Mouse (Mus musculus) liver, embryonic 15.5 days (tissue): ENCODE results near the gene Mri1. TPM values are rescaled to one million over a fixed set of nuclear protein-coding genes. Genes with fewer than 3 reads are reported as not detected.

ENCODE experiments used
- ATAC-seq: fragments of 200-750 bp; cut with Nextera tagmentation; 2 replicates; pipeline ENCODE4 v1.8.0; 2017; ENCODE audit warnings: moderate number of reproducible peaks, mild to moderate bottlenecking, moderate library complexity; ENCODE audit not compliant: insufficient read depth
- H3K27ac ChIP-seq: fragments of 300-500 bp; sonication (generic); replicated peaks from 2 replicates; pipeline ENCODE4 v1.5.1; 2015; ENCODE audit warnings: mild to moderate bottlenecking, inconsistent platforms
- H3K27me3 ChIP-seq: fragments of 300-500 bp; sonication (generic); 2 replicates; pipeline ENCODE4 v1.6.1; 2015; ENCODE audit warnings: mild to moderate bottlenecking, inconsistent platforms
- H3K36me3 ChIP-seq: fragments of 300-500 bp; sonication (generic); replicated peaks from 2 replicates; pipeline ENCODE4 v1.6.1; 2015; ENCODE audit warnings: moderate library complexity, mild to moderate bottlenecking, inconsistent platforms
- H3K4me1 ChIP-seq: fragments of 300-500 bp; sonication (generic); replicated peaks from 2 replicates; pipeline ENCODE4 v1.6.1; 2015; ENCODE audit warnings: inconsistent platforms
- H3K4me2 ChIP-seq: fragments of 300-500 bp; sonication (generic); 2 replicates; pipeline ENCODE4 v1.6.1; 2015; ENCODE audit warnings: moderate library complexity, mild to moderate bottlenecking, inconsistent platforms
- H3K4me3 ChIP-seq: fragments of 300-500 bp; sonication (generic); replicated peaks from 2 replicates; pipeline ENCODE4 v1.5.1; 2015; ENCODE audit warnings: mild to moderate bottlenecking, inconsistent platforms
- H3K9ac ChIP-seq: fragments of 300-500 bp; sonication (generic); 2 replicates; pipeline ENCODE4 v1.6.1; 2015; ENCODE audit warnings: moderate library complexity, mild to moderate bottlenecking, inconsistent platforms
- H3K9me3 ChIP-seq: fragments of 300-500 bp; sonication (generic); replicated peaks from 2 replicates; pipeline ENCODE4 v1.6.1; 2016; ENCODE audit warnings: inconsistent platforms
- WGBS: fragments of 180-500 bp; shearing (Covaris S2); methylation state at CpG from one replicate; pipeline ENCODE4 v1.1.7; 2015; ENCODE audit warnings: mixed read lengths; ENCODE audit not compliant: insufficient replicate concordance; 5-methylcytosine and 5-hydroxymethylcytosine counted together
- polyA plus RNA-seq: library from polyadenylated mRNA; unstranded; fragments of >200 nt; fragmentation: Nextera tagmentation; extraction: Ambion mirVana; gene quantifications from 2 replicates; pipeline ENCODE4 v1.2.1, GENCODE M21; 2015

The Mri1 gene
- polyA plus RNA-seq, 1 experiment from 2014 or later, result 28.6 TPM

- ATAC-seq, result no peak
- Histone ChIP-seq H3K9me3 (no peaks in the 10 kb centered on the region), H3K27ac (no peak overlapping the region), H3K4me3 (no peak overlapping the region), H3K4me2 (no peak overlapping the region), H3K27me3 (no peaks in the 10 kb centered on the region), H3K9ac (no peak overlapping the region), H3K4me1 (peaks cover 16% of the 10 kb centered on the region), H3K36me3 (no peaks in the 10 kb centered on the region)
- WGBS, result 66% methylated on average over 4 of the region's 4 CpGs
These were observed 15.2 kb upstream of the Mri1 start for GRCm38 (mm10) chr8:84272302-84272701.

DNA sequence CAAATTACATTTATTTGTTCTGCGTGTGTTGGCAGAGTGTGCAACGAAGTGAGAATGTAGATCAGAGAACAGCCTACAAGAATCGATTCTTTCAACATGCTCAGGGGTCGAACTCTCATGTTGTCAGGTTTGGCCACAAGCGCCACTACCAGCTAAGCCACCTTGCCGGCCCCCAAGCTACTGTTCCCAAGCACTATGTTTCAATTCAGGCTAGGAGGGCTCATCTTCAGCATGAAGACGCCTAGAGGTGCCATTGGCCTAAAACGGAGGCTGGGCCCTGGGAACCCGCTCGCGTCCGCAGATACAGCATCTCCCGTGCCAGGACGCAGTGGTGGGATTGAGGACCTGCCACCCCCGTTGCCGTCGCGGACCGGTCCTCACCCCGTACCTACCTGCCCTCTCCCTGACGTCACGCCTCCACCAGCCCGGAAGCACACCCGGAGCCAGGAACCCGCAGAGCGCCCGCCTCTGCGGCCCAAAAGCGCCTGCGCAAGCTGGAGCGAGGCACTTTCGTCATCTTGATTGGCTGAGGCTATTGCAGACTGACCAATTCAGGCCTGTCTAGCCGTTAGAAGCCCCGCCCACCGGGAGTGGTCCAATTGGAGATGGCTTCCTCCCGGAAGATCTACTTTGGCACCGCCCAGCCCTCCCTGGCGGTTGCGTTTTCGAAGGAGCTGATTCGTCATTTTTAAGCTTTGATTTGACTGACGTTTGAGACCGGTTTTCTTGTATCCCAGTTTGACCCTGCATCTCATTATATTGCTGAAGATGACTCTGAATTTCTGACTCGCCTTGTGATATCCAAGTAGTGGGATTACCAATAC lies 13.0 kb upstream of the Mri1 start, which contains the start of gene Ccdc130:
Gene Ccdc130 (minus strand): TSS at position 431 of the 824 bp plus-strand sequence.
- H3K27me3 ChIP-seq, result no peaks in the 10 kb centered on the region
- H3K36me3 ChIP-seq, result peaks cover 18% of the 10 kb centered on the region
- H3K9ac ChIP-seq, result peak within 1 kb of the TSS; percentile 86
- peak; percentile 100 for ATAC-seq
- H3K4me2 ChIP-seq, result peak within 1 kb of the TSS; percentile 90
- peak within 1 kb of the TSS; percentile 86 for H3K4me3 ChIP-seq
- no peaks in the 10 kb centered on the region for H3K9me3 ChIP-seq
- WGBS, result under 1% methylated on average over 44 of the region's 44 CpGs
- peak within 1 kb of the TSS; percentile 61 for H3K27ac ChIP-seq
- H3K4me1 ChIP-seq, result peaks cover 16% of the 10 kb centered on the region

GRCm38 (mm10) chr8:84261098-84261497 lies 4.0 kb upstream of the Mri1 start:
- Histone ChIP-seq H3K9me3 (no peaks in the 10 kb centered on the region), H3K36me3 (peaks cover 75% of the 10 kb centered on the region), H3K9ac (no peak overlapping the region), H3K4me3 (no peak overlapping the region), H3K4me1 (peaks cover 20% of the 10 kb centered on the region), H3K27ac (no peak overlapping the region), H3K4me2 (no peak overlapping the region), H3K27me3 (no peaks in the 10 kb centered on the region)
- WGBS, result 85% methylated on average over 4 of the region's 4 CpGs
- no peak for ATAC-seq

- Histone ChIP-seq H3K9me3 (no peaks in the 10 kb centered on the region), H3K27me3 (no peaks in the 10 kb centered on the region), H3K36me3 (peaks cover 65% of the 10 kb centered on the region), H3K4me2 (peak overlapping the region; percentile 100), H3K9ac (peak overlapping the region; percentile 75), H3K4me3 (peak overlapping the region; percentile 78), H3K4me1 (peaks cover 30% of the 10 kb centered on the region), H3K27ac (peak overlapping the region; percentile 91)
- WGBS, result 11% methylated on average over 6 of the region's 6 CpGs
- peak; percentile 40 for ATAC-seq
These were observed 686 bp downstream of the Mri1 start for GRCm38 (mm10) chr8:84256458-84256821.

DNA sequence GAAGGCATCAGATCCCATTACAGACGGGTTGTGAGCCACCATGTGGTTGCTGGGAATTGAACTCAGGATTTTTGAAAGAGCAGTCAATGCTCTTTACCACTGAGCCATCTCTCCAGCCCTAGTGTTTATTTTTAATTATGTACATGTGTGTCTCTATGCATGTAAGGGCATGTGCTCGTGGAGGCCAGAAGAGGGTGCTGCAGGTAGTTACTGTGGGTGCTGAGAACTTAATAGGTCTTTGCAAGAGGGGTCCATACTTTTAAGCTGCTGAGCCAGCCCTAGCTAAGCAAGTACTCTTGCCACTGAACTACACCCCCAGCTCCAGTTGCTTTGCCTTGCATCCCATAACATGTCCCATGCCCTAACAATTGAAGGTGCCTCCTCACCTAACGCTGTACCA lies 1.3 kb downstream of the Mri1 start:
- H3K27me3 ChIP-seq, result no peaks in the 10 kb centered on the region
- H3K4me2 ChIP-seq, result peak overlapping the region; percentile 100
- H3K4me3 ChIP-seq, result peak overlapping the region; percentile 78
- H3K9ac ChIP-seq, result no peak overlapping the region
- 72% methylated on average over 3 of the region's 3 CpGs for WGBS
- ATAC-seq, result no peak
- peaks cover 30% of the 10 kb centered on the region for H3K4me1 ChIP-seq
- peaks cover 65% of the 10 kb centered on the region for H3K36me3 ChIP-seq
- H3K9me3 ChIP-seq, result no peaks in the 10 kb centered on the region
- H3K27ac ChIP-seq, result 0 out of 2 replicates have a peak overlapping the region, but pooled peaks have one; percentile 91

DNA sequence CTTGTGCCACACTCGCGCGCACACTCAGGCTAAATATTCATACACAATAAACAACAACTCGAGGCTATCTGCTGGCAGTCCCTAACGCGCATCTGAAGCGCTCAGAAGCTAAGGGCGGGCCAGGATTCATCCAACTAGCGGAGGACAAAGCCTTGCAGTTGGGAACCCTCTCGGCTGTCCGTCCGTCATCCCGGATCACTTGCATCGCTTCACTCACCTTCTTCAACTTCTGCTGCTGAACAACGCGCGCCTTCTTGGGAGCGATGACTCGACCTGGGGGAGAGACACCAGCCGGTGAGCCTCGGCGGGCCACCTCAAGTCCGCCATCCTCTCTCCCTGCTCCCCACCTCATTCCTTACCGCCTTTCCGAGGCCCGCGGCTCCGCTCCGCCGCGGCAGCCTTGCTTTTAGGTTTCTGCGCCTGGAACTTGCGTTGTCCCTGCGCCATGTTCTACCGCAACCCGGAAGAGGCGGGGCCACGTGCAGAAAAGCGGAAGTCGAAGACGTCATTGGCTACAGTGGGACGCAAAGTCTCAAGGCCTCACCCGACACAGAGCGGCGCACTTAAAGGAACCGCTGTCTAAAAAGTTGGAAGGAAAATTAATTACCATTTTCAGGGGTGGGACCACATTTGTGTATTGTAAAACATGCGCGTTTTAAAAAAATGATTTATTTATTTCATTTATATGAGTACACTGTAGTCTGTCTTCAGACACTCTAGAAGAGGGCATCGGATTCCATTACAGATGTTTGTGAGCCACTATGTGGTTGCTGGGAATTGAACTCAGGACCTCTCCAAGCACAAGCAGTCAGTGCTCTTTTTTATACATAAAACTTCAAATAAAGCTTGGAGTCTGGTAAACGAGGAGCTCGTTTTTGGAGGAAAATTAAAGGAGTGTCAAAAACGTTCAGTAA lies 7.6 kb downstream of the Mri1 start, which contains the start of gene D8Ertd738e:
Gene D8Ertd738e (minus strand): TSS at position 463 of the 914 bp plus-strand sequence.
- ATAC-seq, result peak; percentile 92
- Histone ChIP-seq H3K27me3 (no peaks in the 10 kb centered on the region), H3K4me3 (peak within 1 kb of the TSS; percentile 95), H3K36me3 (peaks cover 69% of the 10 kb centered on the region), H3K27ac (peak within 1 kb of the TSS; percentile 83), H3K9ac (peak within 1 kb of the TSS; percentile 90), H3K4me2 (peak within 1 kb of the TSS; percentile 74), H3K9me3 (no peaks in the 10 kb centered on the region), H3K4me1 (peaks cover 32% of the 10 kb centered on the region)
- WGBS, result 4% methylated on average over 52 of the region's 52 CpGs

- Histone ChIP-seq H3K4me3 (no peak overlapping the region), H3K9ac (no peak overlapping the region), H3K27me3 (no peaks in the 10 kb centered on the region), H3K36me3 (peaks cover 30% of the 10 kb centered on the region), H3K9me3 (no peaks in the 10 kb centered on the region), H3K4me2 (no peak overlapping the region), H3K27ac (no peak overlapping the region), H3K4me1 (peaks cover 11% of the 10 kb centered on the region)
- ATAC-seq, result no peak
- 55% methylated on average over 2 of the region's 2 CpGs for WGBS
These were observed 15.3 kb downstream of the Mri1 start for GRCm38 (mm10) chr8:84241821-84242220.

DNA sequence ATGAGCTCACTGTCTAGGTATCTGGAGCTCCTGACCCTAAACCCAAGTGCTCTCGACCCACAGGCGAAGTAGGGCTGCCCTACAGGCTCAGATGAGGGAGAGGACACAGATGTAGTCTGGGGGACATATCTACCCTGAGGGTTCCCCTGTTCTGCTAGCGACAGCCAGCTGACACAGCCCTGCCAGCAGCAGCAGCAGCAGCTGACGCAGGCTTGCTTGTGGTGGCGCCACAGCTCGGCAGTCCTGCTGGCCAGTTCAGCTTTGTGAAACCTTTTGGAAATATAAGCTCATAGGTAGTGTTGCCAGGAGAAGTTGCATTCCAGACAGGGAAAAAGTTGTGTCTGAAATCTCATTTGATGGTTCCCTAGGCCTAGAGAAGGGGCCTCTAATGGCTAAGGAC lies 16.0 kb downstream of the Mri1 start:
- Histone ChIP-seq H3K27ac (no peak overlapping the region), H3K4me3 (no peak overlapping the region), H3K4me1 (peaks cover 17% of the 10 kb centered on the region), H3K9me3 (no peaks in the 10 kb centered on the region), H3K4me2 (no peak overlapping the region), H3K9ac (no peak overlapping the region), H3K27me3 (no peaks in the 10 kb centered on the region), H3K36me3 (peaks cover 23% of the 10 kb centered on the region)
- WGBS, result 47% methylated on average over 6 of the region's 6 CpGs
- no peak for ATAC-seq

DNA sequence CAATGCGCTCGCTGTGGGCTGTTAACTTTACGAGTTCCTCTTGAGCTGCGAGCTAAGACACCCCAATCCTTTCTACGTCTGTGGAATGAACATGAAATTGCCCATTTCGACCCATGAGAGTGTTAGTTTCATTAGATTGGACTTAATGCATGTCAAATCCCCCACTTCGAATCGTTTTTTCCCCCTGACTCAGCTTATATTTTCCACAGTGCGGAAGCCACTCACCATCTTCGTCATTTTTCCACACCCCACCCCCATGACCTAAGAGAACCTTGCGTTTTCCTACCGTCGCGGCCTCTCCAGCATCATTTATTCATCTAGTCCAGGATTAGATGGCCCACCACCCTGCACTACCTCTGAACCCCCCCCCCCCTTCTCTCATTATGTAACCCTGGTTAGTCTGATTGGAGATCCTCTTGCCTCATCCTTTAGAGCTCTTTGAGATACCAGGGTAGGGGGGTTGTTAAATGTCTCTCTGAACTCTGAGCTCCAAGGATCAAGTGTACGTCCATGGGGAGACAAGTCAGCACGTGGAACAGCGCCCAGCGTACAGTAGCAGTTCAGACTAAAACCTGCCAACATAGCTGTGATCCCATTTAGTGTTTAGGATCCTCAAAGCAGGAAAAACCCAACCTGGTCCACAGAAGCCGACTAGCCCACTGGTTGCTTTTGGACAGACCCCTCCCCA lies 19.4 kb downstream of the Mri1 start:
- no peak for ATAC-seq
- peak overlapping the region; percentile 90 for H3K4me3 ChIP-seq
- H3K36me3 ChIP-seq, result no peaks in the 10 kb centered on the region
- no peaks in the 10 kb centered on the region for H3K27me3 ChIP-seq
- 15% methylated on average over 19 of the region's 19 CpGs for WGBS
- H3K9ac ChIP-seq, result peak overlapping the region; percentile 74
- H3K9me3 ChIP-seq, result no peaks in the 10 kb centered on the region
- H3K4me1 ChIP-seq, result peaks cover 27% of the 10 kb centered on the region
- H3K4me2 ChIP-seq, result peak overlapping the region; percentile 94
- peak overlapping the region; percentile 78 for H3K27ac ChIP-seq

DNA sequence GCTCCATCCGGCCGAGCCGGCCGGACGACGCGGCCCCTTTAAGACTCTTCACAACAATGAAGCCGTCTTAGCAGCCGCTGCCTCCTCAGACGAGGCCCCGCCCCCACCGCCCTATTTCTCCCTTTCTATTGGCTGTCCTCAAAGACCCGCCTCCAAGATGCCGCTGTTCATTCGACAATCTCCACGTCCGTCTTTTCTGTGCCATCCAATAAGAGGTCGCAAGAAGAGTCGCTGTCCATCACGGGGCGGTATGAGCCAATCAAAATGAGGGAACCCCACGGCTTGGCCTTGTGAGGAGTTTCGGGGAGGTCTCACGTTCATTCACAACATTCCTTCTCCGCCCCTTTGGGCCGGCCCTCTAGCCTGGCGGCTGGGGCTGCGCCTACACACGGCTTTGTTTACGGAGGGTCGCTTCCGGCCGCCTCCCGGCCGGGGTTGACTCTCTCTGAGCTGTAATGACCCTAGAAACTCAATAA lies 20.1 kb downstream of the Mri1 start, which contains the start of gene Zswim4:
Gene Zswim4 (minus strand): TSS at position 58 of the 476 bp plus-strand sequence.
- Histone ChIP-seq H3K9me3 (no peaks in the 10 kb centered on the region), H3K27ac (peak within 1 kb of the TSS; percentile 78), H3K9ac (peak within 1 kb of the TSS; percentile 93), H3K4me3 (peak within 1 kb of the TSS; percentile 90), H3K4me1 (peaks cover 27% of the 10 kb centered on the region), H3K27me3 (no peaks in the 10 kb centered on the region), H3K36me3 (no peaks in the 10 kb centered on the region), H3K4me2 (peak within 1 kb of the TSS; percentile 94)
- ATAC-seq, result peak; percentile 99
- under 1% methylated on average over 35 of the region's 35 CpGs for WGBS
